Mouse (Mus musculus) G1E (cell line): ENCODE results near the gene Ppp1r15b.

ENCODE experiments used
- CTCF ChIP-seq: IDR thresholded peaks from 2 replicates; pipeline ENCODE4 v1.5.1; 2012; ENCODE audit warnings: low read depth, low read length, inconsistent platforms, mixed read lengths
- GATA1 ChIP-seq: IDR thresholded peaks from 2 replicates; pipeline ENCODE4 v1.6.1; 2012; ENCODE audit warnings: borderline replicate concordance, low read length, inconsistent platforms, mixed read lengths
- GATA2 ChIP-seq: IDR thresholded peaks from 2 replicates; pipeline ENCODE4 v1.6.1; 2012; ENCODE audit warnings: low read depth, low read length, inconsistent platforms, borderline replicate concordance
- POLR2AphosphoS5 ChIP-seq: IDR thresholded peaks from 2 replicates; pipeline ENCODE4 v1.6.1; 2012; ENCODE audit warnings: low read depth, low read length, inconsistent platforms; ENCODE audit not compliant: insufficient replicate concordance

DNA sequence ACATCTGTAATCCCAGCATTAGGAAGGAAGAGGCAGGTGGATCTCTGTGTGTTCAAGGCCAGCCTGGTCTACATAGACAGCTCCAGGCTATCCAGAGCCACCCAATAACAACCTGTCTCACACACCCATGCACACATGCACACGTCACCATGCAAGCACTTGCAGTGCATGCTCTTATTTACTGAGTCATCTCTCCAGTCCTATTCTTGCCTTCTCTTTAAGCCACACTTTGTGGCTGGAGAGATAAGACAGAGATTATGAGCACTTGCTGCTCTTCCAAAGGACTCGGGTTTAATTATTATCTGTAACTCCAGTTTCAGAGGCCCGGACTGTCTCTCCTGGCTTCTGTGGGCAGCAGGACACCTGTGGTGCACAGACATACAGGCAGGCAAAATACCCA lies 12.1 kb upstream of the Ppp1r15b start:
- TF ChIP-seq CTCF (no peak), GATA1 (no peak), GATA2 (no peak), POLR2AphosphoS5 (no peak)
